Mouse (Mus musculus): ENCODE data around the gene Atp9a. TPM values are rescaled to one million over a fixed set of nuclear protein-coding genes. Genes with fewer than 3 reads are reported as not detected.

Atp9a gene
- total and polyA plus RNA-seq, 3 experiments, result not detected

DNA sequence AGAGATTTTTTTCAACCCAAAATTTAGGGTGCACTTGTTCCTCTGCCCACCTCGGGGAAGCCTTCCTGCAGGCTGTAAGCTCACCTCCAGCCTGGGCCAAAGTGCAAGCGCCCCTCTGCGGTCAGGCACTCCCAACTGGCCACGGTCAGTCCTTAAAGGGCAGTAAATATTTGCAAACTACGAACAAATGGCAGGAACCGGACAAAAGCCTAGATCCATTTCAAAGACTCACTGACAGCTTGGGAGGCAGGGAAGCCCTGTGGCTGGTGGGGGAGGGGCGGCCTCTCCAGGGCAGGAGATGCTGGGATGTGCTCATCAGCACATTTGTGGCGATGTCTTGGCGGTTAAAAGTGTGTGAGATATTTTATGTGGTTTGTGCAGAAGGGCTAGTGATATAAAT lies 37.8 kb upstream of the Atp9a start:
- TF ChIP-seq NELFE (IDR thresholded peaks at IDR 0.05; ENCODE audit: low read depth, low read length), result no peak
- no peak for TF ChIP-seq ZMIZ1 (IDR thresholded peaks at IDR 0.05; ENCODE audit: low read depth, low read length)
- no peak for TF ChIP-seq MXI1 (IDR thresholded peaks at IDR 0.05; ENCODE audit: low read depth, low read length)
- TF ChIP-seq ZNF384 (IDR thresholded peaks at IDR 0.05; ENCODE audit: low read depth, low read length), result no peak
- TF ChIP-seq RCOR1 (IDR thresholded peaks at IDR 0.05; ENCODE audit: low read depth, low read length), result no peak
- no peak for TF ChIP-seq CHD1 (IDR thresholded peaks at IDR 0.05; ENCODE audit: low read depth, low read length)
- no peak for TF ChIP-seq MYB (IDR thresholded peaks at IDR 0.05; ENCODE audit: low read depth, low read length)
- TF ChIP-seq HCFC1 (IDR thresholded peaks at IDR 0.05; ENCODE audit: low read depth, low read length), result no peak
- TF ChIP-seq USF1 (IDR thresholded peaks at IDR 0.05; ENCODE audit: low read depth, low read length), result no peak
- TF ChIP-seq POLR2AphosphoS5 (IDR thresholded peaks at IDR 0.05; ENCODE audit: borderline replicate concordance, low read depth, low read length), result no peak
- Histone ChIP-seq H3K36me3 (ENCODE audit: control insufficient read depth in 1 of 2, insufficient read depth in 2 of 2, low read length in 2 of 2) (no peaks in the 10 kb centered on the region), H3K27me3 (ENCODE audit: control insufficient read depth in 1 of 2, insufficient read depth in 2 of 2, low read length in 2 of 2) (no peaks in the 10 kb centered on the region), H3K4me1 (ENCODE audit: control insufficient read depth in 1 of 2, insufficient read depth in 2 of 2, low read length in 2 of 2) (no peaks in the 10 kb centered on the region), H3K4me3 (ENCODE audit: control insufficient read depth in 1 of 2, insufficient read depth in 1 of 2, low read depth in 2 of 2, low read length in 2 of 2) (no peak overlapping the region), H3K27ac (ENCODE audit: control insufficient read depth, low read depth, low read length) (no peak overlapping the region), H3K9me3 (replicated peaks; ENCODE audit: insufficient read depth, low read length) (no peaks in the 10 kb centered on the region), H3K9ac (ENCODE audit: control insufficient read depth, low read depth, low read length, poor library complexity, severe bottlenecking) (no peak overlapping the region), H3K79me2 (ENCODE audit: control insufficient read depth, insufficient read depth, low read length, poor library complexity) (no peaks in the 10 kb centered on the region)
- DNase-seq (ENCODE audit: low read depth, low spot score), result no peak

DNA sequence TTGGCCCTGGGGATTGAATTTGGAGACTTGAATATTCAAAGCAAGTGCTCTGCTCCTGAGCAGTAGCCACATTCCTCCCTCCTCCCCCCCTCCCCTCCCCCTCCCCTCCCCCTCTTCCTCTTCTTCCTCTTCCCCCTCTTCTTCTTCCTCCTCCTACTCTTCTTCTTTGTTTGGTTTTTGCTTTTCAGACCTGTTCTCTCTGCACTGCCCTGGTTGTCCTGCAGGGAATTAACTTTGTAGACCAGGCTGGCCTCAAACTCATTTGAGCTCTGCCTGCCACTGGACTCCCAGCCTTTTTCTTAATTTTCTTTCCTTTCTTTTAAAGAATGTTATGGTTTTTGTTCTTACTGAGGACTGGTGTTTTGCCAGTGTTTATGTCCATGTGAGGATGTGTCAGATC lies 35.3 kb upstream of the Atp9a start:
- Histone ChIP-seq H3K27me3 (ENCODE audit: control insufficient read depth in 1 of 2, insufficient read depth in 2 of 2, low read length in 2 of 2) (no peaks in the 10 kb centered on the region), H3K36me3 (ENCODE audit: control insufficient read depth in 1 of 2, insufficient read depth in 2 of 2, low read length in 2 of 2) (no peaks in the 10 kb centered on the region), H3K27ac (ENCODE audit: control insufficient read depth, low read depth, low read length) (no peak overlapping the region), H3K9me3 (replicated peaks; ENCODE audit: insufficient read depth, low read length) (no peaks in the 10 kb centered on the region), H3K9ac (ENCODE audit: control insufficient read depth, low read depth, low read length, poor library complexity, severe bottlenecking) (no peak overlapping the region), H3K79me2 (ENCODE audit: control insufficient read depth, insufficient read depth, low read length, poor library complexity) (no peaks in the 10 kb centered on the region), H3K4me1 (ENCODE audit: control insufficient read depth in 1 of 2, insufficient read depth in 2 of 2, low read length in 2 of 2) (no peaks in the 10 kb centered on the region), H3K4me3 (ENCODE audit: control insufficient read depth in 1 of 2, insufficient read depth in 1 of 2, low read depth in 2 of 2, low read length in 2 of 2) (no peak overlapping the region)
- TF ChIP-seq MYC (IDR thresholded peaks at IDR 0.05; ENCODE audit: low read depth, low read length) (no peak), JUND (IDR thresholded peaks at IDR 0.05; ENCODE audit: low read depth, low read length) (no peak), CHD1 (IDR thresholded peaks at IDR 0.05; ENCODE audit: low read depth, low read length) (no peak), GATA1 (IDR thresholded peaks at IDR 0.05; ENCODE audit: low read depth, low read length) (no peak), MXI1 (IDR thresholded peaks at IDR 0.05; ENCODE audit: low read depth, low read length) (no peak), CTCF (IDR thresholded peaks at IDR 0.05 in 2 of 3, conservative IDR thresholded peaks at IDR 0.05 in 1 of 3; ENCODE audit: control insufficient read depth in 1 of 3, insufficient read depth in 1 of 3, low read depth in 2 of 3, low read length in 3 of 3, poor library complexity in 1 of 3, severe bottlenecking in 1 of 3) (no peak), MAZ (IDR thresholded peaks at IDR 0.05; ENCODE audit: low read depth, low read length) (no peak), SMC3 (IDR thresholded peaks at IDR 0.05; ENCODE audit: low read depth, low read length) (no peak), RCOR1 (IDR thresholded peaks at IDR 0.05; ENCODE audit: low read depth, low read length) (no peak), ETS1 (IDR thresholded peaks at IDR 0.05; ENCODE audit: low read depth, low read length) (no peak), POLR2A (IDR thresholded peaks at IDR 0.05; ENCODE audit: control insufficient read depth in 1 of 2, insufficient read depth in 1 of 2, low read depth in 1 of 2, low read length in 2 of 2, poor library complexity in 1 of 2) (no peak)
- DNase-seq (ENCODE audit: low read depth, low spot score), result no peak

Measured in MEL (cell line).